Mouse (Mus musculus) brain, embryonic 14.5 days (tissue): ENCODE data around the gene 6330409D20Rik. TPM values are rescaled to one million over a fixed set of nuclear protein-coding genes. Genes with fewer than 3 reads are reported as not detected.

ENCODE experiments used
- DNase-seq: peaks from one replicate; pipeline ENCODE4 v3.0.0-alpha.2; 2011; ENCODE audit warnings: low read depth
- CTCF ChIP-seq: fragments of 200-500 bp; IDR thresholded peaks from 2 replicates; pipeline ENCODE4 v1.5.1; 2012; ENCODE audit warnings: inconsistent platforms, mild to moderate bottlenecking, moderate library complexity, borderline replicate concordance; ENCODE audit not compliant: insufficient read depth, insufficient read length; ENCODE audit errors: extremely low read depth
- POLR2A ChIP-seq: fragments of 200-500 bp; IDR thresholded peaks from 2 replicates; pipeline ENCODE4 v1.6.1; 2012; ENCODE audit warnings: mild to moderate bottlenecking, inconsistent platforms, borderline replicate concordance; ENCODE audit not compliant: poor library complexity, insufficient read depth, insufficient read length, severe bottlenecking; ENCODE audit errors: extremely low read depth
- polyA plus RNA-seq: library from polyadenylated mRNA; depleted of rRNA; stranded (reverse); fragments of >200 nt; gene quantifications from 2 replicates; pipeline ENCODE4 v1.2.3, GENCODE M21; 2012; rRNA removed

6330409D20Rik gene
- polyA plus RNA-seq, result 4.4 and 4.8 TPM in 2 replicates

- DNase-seq, result no peak
- TF ChIP-seq POLR2A, result no peak
- no peak for TF ChIP-seq CTCF
These were observed at the start of gene 6330409D20Rik for GRCm38 (mm10) chr2:32740916-32741272. Gene 6330409D20Rik, minus strand, starts transcription at chr2:32741016.

GRCm38 (mm10) chr2:32788581-32788980, 47.8 kb upstream of the 6330409D20Rik start:
- no peak for DNase-seq
- TF ChIP-seq CTCF, result no peak
- no peak for TF ChIP-seq POLR2A

- peak; percentile 29 for DNase-seq
- TF ChIP-seq CTCF (peak; percentile 49; the same call in 1 of the 2 replicates), POLR2A (no peak)
These were observed 46.4 kb upstream of the 6330409D20Rik start for GRCm38 (mm10) chr2:32787176-32787575.

- TF ChIP-seq POLR2A, result no peak
- DNase-seq, result peak; percentile 49
These were observed 43.3 kb upstream of the 6330409D20Rik start, which contains the start of gene Cfap157 for GRCm38 (mm10) chr2:32784048-32784681. Gene Cfap157, minus strand, starts transcription at chr2:32784428.

- TF ChIP-seq POLR2A (no peak), CTCF (no peak)
- no peak for DNase-seq
These were observed 40.9 kb upstream of the 6330409D20Rik start for GRCm38 (mm10) chr2:32781710-32782109.

- TF ChIP-seq CTCF, result no peak
- no peak for TF ChIP-seq POLR2A
- no peak for DNase-seq
These were observed 38.9 kb upstream of the 6330409D20Rik start for GRCm38 (mm10) chr2:32779714-32780113.

GRCm38 (mm10) chr2:32779131-32779530, 38.3 kb upstream of the 6330409D20Rik start:
- DNase-seq, result peak; percentile 63
- no peak for TF ChIP-seq POLR2A
- peak; percentile 76 for TF ChIP-seq CTCF

- no peak for DNase-seq
- TF ChIP-seq CTCF (no peak), POLR2A (no peak)
These were observed 37.3 kb upstream of the 6330409D20Rik start for GRCm38 (mm10) chr2:32778081-32778480.

- no peak for TF ChIP-seq CTCF
- TF ChIP-seq POLR2A, result no peak
- no peak for DNase-seq
These were observed 35.4 kb upstream of the 6330409D20Rik start for GRCm38 (mm10) chr2:32776192-32776591.

GRCm38 (mm10) chr2:32775359-32776074, 34.7 kb upstream of the 6330409D20Rik start, which contains the start of the genes Ttc16 and Ptrh1:
Gene Ttc16, minus strand, starts transcription at chr2:32775633.
Gene Ptrh1, plus strand, starts transcription at chr2:32775786.
- TF ChIP-seq CTCF, result no peak
- TF ChIP-seq POLR2A, result no peak
- peak; percentile 98 for DNase-seq

- no peak for DNase-seq
- TF ChIP-seq POLR2A, result no peak
- TF ChIP-seq CTCF, result no peak
These were observed 31.9 kb upstream of the 6330409D20Rik start for GRCm38 (mm10) chr2:32772626-32773279.

GRCm38 (mm10) chr2:32771886-32772285, 31.1 kb upstream of the 6330409D20Rik start:
- DNase-seq, result no peak
- TF ChIP-seq CTCF (no peak), POLR2A (no peak)
